Mouse (Mus musculus): ENCODE results near the gene Trnp1.

DNA sequence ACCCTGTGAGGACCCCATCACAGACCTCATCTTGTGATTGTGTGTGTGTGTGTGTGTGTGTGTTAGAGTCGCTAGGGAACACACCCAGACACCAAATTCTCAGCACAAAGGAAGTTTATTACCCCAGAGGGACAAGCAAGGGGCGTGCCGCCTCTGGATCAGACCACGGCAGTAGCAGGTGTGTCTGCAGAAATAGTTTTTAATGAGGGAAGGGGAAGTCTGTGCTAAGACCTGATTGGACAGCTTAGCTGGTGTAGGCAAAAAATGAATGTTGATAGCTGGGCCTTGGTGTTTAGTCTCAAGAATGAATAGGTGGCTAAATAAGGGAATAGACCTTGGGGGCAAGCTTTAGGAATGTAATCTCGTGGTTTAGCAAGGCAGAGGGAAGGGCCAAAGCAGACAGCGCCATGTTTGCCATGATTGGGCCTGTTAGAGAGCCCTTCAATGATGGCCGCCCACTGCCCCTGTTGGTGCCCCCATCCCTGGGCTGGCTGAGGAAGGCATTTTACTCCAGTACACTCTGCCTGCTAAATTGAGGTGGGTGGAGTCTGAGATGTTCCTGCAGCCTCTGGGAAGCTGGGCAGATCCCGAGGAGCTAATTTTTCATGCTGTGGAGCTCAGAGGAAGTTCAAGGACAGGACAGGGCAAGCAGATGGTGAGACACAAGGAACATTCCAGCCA is 49.5 kb downstream of the Trnp1 start:
- TF ChIP-seq GATA1 (IDR thresholded peaks at IDR 0.05; ENCODE audit: low read length), result no peak
- TF ChIP-seq TAL1 (IDR thresholded peaks at IDR 0.05; ENCODE audit: low read length), result no peak
